Mouse (Mus musculus) ES-E14 (cell line): ENCODE data around the gene Kalrn. TPM values are rescaled to one million over a fixed set of nuclear protein-coding genes. Genes with fewer than 3 reads are reported as not detected.

Source experiments
- DNase-seq: peaks from one replicate; pipeline ENCODE4 v3.0.0-alpha.2; 2013; ENCODE audit warnings: low read depth, low spot score
- H3K27ac ChIP-seq: 2 replicates; pipeline ENCODE4 v1.5.1; 2012; ENCODE audit warnings: low read depth, mild to moderate bottlenecking, low read length, moderate library complexity, mixed read lengths; ENCODE audit not compliant: poor library complexity, insufficient read depth, severe bottlenecking
- H3K36me3 ChIP-seq: 2 replicates; pipeline ENCODE4 v1.6.1; 2012; ENCODE audit warnings: mild to moderate bottlenecking, low read length, moderate library complexity, mixed read lengths; ENCODE audit not compliant: control insufficient read depth, poor library complexity, insufficient read depth, severe bottlenecking
- H3K4me1 ChIP-seq, 2 experiments: fragments of 150-350 bp in 1 of 2; sonication (generic) in 1 of 2; 2 replicates each; pipeline ENCODE4 v1.6.1; 2012; ENCODE audit warnings: low read length in 2 of 2, mild to moderate bottlenecking in 1 of 2, mixed read lengths in 1 of 2; ENCODE audit not compliant: control insufficient read depth in 2 of 2, insufficient read depth in 2 of 2, poor library complexity in 1 of 2
- H3K4me3 ChIP-seq, 2 experiments: fragments of 150-350 bp in 1 of 2; sonication (generic) in 1 of 2; 2 replicates each; pipeline ENCODE4 v1.5.1; 2012; ENCODE audit warnings: low read length in 2 of 2, low read depth in 1 of 2, mild to moderate bottlenecking in 1 of 2, mixed read lengths in 1 of 2; ENCODE audit not compliant: insufficient read depth in 1 of 2, poor library complexity in 1 of 2, severe bottlenecking in 1 of 2
- H3K9ac ChIP-seq: 2 replicates; pipeline ENCODE4 v1.6.1; 2012; ENCODE audit warnings: low read depth, mild to moderate bottlenecking, low read length, mixed read lengths; ENCODE audit not compliant: poor library complexity, insufficient read depth, severe bottlenecking
- H3K9me3 ChIP-seq: fragments of 150-350 bp; sonication (generic); 2 replicates; pipeline ENCODE4 v1.6.1; 2012; ENCODE audit warnings: low read depth, mild to moderate bottlenecking, low read length; ENCODE audit not compliant: control insufficient read depth, insufficient read depth
- CHD2 ChIP-seq: IDR thresholded peaks from 2 replicates; pipeline ENCODE4 v1.6.1; 2014; ENCODE audit warnings: mild to moderate bottlenecking, low read depth, low read length, inconsistent platforms
- HCFC1 ChIP-seq: IDR thresholded peaks from 2 replicates; pipeline ENCODE4 v1.6.1; 2012; ENCODE audit warnings: low read length, inconsistent platforms, borderline replicate concordance; ENCODE audit not compliant: insufficient read depth
- MAFK ChIP-seq: IDR thresholded peaks from 2 replicates; pipeline ENCODE4 v1.6.1; 2014; ENCODE audit warnings: mild to moderate bottlenecking, low read depth, low read length, inconsistent platforms; ENCODE audit not compliant: insufficient read depth
- ZC3H11A ChIP-seq: IDR thresholded peaks from 2 replicates; pipeline ENCODE4 v1.6.1; 2012; ENCODE audit warnings: low read depth, mild to moderate bottlenecking, inconsistent platforms, low read length, borderline replicate concordance
- ZNF384 ChIP-seq: IDR thresholded peaks from 2 replicates; pipeline ENCODE4 v1.6.1; 2012; ENCODE audit warnings: low read depth, low read length, inconsistent platforms
- in situ Hi-C, 2 experiments: fragments of 600-800 bp; cut with MboI; formaldehyde crosslinking; loops; one replicate each; pipeline ENCODE4 v1.15.1; 2025; ENCODE audit warnings: low sequenced_read_pairs in 2 of 2, inconsistent platforms in 1 of 2; ENCODE audit not compliant: unreplicated experiment in 2 of 2
- total RNA-seq: library from RNA; depleted of rRNA; stranded (reverse); fragments of 300-350 nt; gene quantifications from 2 replicates; pipeline ENCODE4 v1.2.3, GENCODE M21; 2012

Gene Kalrn
- total RNA-seq, 1 experiment = 15.7 TPM

GRCm38 (mm10) chr16:34157386-34158135 is 415.8 kb downstream of the Kalrn start:
- DNase-seq = no peak
- no peak overlapping the region for H3K27ac ChIP-seq
- H3K9ac ChIP-seq = no peak overlapping the region
- H3K9me3 ChIP-seq = no peaks in the 10 kb centered on the region
- no peaks in the 10 kb centered on the region for H3K36me3 ChIP-seq
- H3K4me3 ChIP-seq = no peak overlapping the region
- peaks cover 2 to 5% of the 10 kb centered on the region in 2 experiments; a peak in 1 of 4 replicates for H3K4me1 ChIP-seq
- TF ChIP-seq ZNF384 (no peak), ZC3H11A (no peak), CHD2 (no peak), MAFK (no peak), HCFC1 (no peak)
- in situ Hi-C loops = no loop called here

GRCm38 (mm10) chr16:34155696-34156095 is 417.6 kb downstream of the Kalrn start:
- H3K27ac ChIP-seq = no peak overlapping the region
- in situ Hi-C loops = no loop called here
- H3K4me3 ChIP-seq = no peak overlapping the region
- DNase-seq = no peak
- no peaks in the 10 kb centered on the region for H3K9me3 ChIP-seq
- TF ChIP-seq ZNF384 (no peak), MAFK (no peak), ZC3H11A (no peak), HCFC1 (no peak), CHD2 (no peak)
- no peaks in the 10 kb centered on the region for H3K36me3 ChIP-seq
- H3K4me1 ChIP-seq = peaks cover 2 to 5% of the 10 kb centered on the region in 2 experiments; a peak in 1 of 4 replicates
- no peak overlapping the region for H3K9ac ChIP-seq

GRCm38 (mm10) chr16:34154903-34155302 is 418.4 kb downstream of the Kalrn start:
- no peak for TF ChIP-seq HCFC1
- no peak for TF ChIP-seq ZNF384
- no peak for TF ChIP-seq CHD2
- TF ChIP-seq MAFK = no peak
- no peak for TF ChIP-seq ZC3H11A

GRCm38 (mm10) chr16:34151528-34152071 is 421.7 kb downstream of the Kalrn start:
- in situ Hi-C loops = no loop called here
- Histone ChIP-seq H3K9ac (no peak overlapping the region), H3K4me3 (no peak overlapping the region), H3K27ac (no peak overlapping the region), H3K4me1 (peaks cover 2 to 5% of the 10 kb centered on the region in 2 experiments; a peak in 1 of 4 replicates), H3K9me3 (no peaks in the 10 kb centered on the region), H3K36me3 (no peaks in the 10 kb centered on the region)
- no peak for DNase-seq
- TF ChIP-seq CHD2 = no peak

More at GRCm38 (mm10) chr16:34154903-34155302, 418.4 kb downstream of the Kalrn start:
- Histone ChIP-seq H3K36me3 (no peaks in the 10 kb centered on the region), H3K4me3 (no peak overlapping the region), H3K9me3 (no peaks in the 10 kb centered on the region), H3K4me1 (peaks cover 2 to 5% of the 10 kb centered on the region in 2 experiments; a peak in 1 of 4 replicates), H3K9ac (no peak overlapping the region), H3K27ac (no peak overlapping the region)
- DNase-seq = peak; percentile 29
- in situ Hi-C loops = no loop called here
